Mouse (Mus musculus): ENCODE results near the gene Efemp2. TPM values are rescaled to one million over a fixed set of nuclear protein-coding genes. Genes with fewer than 3 reads are reported as not detected.

Efemp2 gene
- polyA plus RNA-seq, 1 experiment: 0.04 TPM

DNA sequence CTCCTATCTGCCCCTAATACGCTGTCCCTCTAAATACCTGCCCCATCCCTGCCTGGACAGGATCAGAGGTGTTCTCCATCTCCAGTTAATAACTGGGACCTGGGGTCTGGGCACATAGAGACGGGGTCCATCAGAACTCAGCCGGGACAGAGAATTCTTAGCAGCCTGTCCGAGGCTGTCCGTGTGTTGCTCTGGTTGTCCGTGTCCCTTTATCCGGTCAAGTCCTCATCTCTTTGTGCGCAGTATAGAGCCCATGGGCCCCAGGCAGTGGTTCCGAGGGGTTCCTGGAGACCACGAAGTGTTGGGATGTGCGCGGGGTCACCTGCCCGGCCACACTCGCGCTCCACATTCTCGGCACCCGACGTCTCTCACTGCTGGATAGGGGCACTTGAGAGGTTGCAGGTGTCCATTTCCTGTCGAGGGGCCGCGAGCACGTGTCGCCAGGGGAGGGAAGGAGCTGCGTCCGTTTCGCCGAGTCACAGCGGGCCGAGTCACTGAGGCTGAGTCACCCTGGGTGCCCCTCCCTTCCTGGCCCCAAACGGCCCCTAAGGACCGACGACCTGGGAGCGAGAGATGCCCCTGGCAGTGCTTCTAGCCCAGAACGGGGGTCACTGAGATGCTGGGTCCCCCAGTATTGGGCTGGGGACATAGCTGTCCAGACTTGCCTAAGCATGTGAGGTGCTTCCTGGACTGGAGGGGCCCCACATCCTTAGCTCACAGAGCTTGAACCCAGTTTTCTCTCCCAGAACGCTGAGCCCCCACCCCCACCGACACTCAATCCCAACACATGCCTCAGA, 25.2 kb upstream of the Efemp2 start:
- Histone ChIP-seq H3K36me3 (ENCODE audit: control insufficient read depth) (no peaks in the 10 kb centered on the region), H3K4me3 (replicated peaks) (peak overlapping the region; percentile 61), H3K9me3 (ENCODE audit: control insufficient read depth, low read length) (peaks cover 9% of the 10 kb centered on the region), H3K27me3 (ENCODE audit: control insufficient read depth) (peaks cover 72% of the 10 kb centered on the region), H3K4me1 (ENCODE audit: control insufficient read depth) (peaks cover 22% of the 10 kb centered on the region)
- TF ChIP-seq GATA1 (IDR thresholded peaks at IDR 0.05; ENCODE audit: low read length) (no peak), TAL1 (IDR thresholded peaks at IDR 0.05; ENCODE audit: low read length) (no peak)

DNA sequence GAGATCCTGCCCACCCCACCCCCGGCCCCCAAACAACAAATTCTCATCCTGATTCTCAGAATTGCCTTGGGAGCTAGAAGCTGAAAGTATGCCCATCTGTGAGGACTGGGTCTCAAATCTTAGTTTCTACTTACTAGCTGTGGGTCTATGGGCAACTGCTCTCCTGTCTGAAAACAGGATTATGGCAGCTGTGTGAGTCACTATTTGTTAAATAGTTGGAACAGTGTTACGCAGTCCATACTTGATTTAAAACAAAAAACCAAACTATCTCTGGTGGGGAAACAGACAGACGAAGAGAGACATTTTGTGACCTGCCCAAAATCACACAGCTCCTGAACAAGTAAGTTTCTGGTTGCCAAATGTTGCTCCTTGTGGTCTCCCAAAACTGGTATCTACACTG, 24.1 kb upstream of the Efemp2 start:
- peaks cover 9% of the 10 kb centered on the region for H3K9me3 ChIP-seq (ENCODE audit: control insufficient read depth, low read length)
- H3K4me3 ChIP-seq (replicated peaks): no peak overlapping the region
- H3K4me1 ChIP-seq (ENCODE audit: control insufficient read depth): peaks cover 23% of the 10 kb centered on the region
- no peak for TF ChIP-seq GATA1 (IDR thresholded peaks at IDR 0.05; ENCODE audit: low read length)
- no peak for TF ChIP-seq TAL1 (IDR thresholded peaks at IDR 0.05; ENCODE audit: low read length)
- peaks cover 64% of the 10 kb centered on the region for H3K27me3 ChIP-seq (ENCODE audit: control insufficient read depth)
- H3K36me3 ChIP-seq (ENCODE audit: control insufficient read depth): peaks cover 2% of the 10 kb centered on the region

DNA sequence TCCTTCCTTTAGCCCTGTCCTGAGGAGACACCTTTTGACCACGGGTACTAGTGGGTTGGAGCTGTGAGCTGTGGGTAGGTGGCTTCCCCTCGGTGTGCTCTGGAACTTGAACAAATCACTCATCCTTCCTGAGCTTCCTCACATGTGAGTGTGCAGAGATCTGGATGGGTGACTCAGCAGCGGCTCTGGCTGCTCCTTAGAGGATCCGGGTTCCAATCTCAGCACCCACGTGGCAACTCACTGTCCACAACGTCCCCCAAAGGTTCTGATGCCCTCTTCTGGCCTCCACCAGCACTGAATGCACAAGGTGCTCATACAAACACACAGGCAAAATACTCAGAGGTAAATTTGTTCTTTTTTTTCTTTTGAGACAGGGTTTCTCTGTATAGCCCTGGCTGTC, 22.0 kb upstream of the Efemp2 start:
- H3K4me1 ChIP-seq (ENCODE audit: control insufficient read depth): peaks cover 42% of the 10 kb centered on the region
- peaks cover 7% of the 10 kb centered on the region for H3K36me3 ChIP-seq (ENCODE audit: control insufficient read depth)
- H3K4me3 ChIP-seq (replicated peaks): no peak overlapping the region
- TF ChIP-seq GATA1 (IDR thresholded peaks at IDR 0.05; ENCODE audit: low read length) (no peak), TAL1 (IDR thresholded peaks at IDR 0.05; ENCODE audit: low read length) (no peak)
- peaks cover 9% of the 10 kb centered on the region for H3K9me3 ChIP-seq (ENCODE audit: control insufficient read depth, low read length)
- peaks cover 50% of the 10 kb centered on the region for H3K27me3 ChIP-seq (ENCODE audit: control insufficient read depth)

DNA sequence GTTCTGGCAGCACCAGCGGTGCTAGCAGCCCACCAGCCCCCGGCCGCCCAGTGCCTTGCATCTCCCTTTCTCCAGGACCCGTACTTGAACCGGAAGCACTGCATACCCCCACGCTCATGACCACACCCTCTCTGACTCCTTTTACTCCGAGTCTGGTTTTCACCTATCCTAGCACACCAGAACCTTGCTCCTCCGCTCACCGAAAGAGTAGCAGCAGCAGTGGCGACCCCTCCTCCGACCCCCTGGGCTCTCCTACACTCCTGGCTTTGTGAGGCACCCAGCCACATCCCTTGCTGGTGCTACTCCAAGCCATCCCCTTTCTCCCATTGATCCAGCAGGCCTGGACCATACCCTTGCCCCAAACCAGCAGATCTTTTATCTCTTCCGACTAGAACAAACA, 18.7 kb upstream of the Efemp2 start:
- peaks cover 7% of the 10 kb centered on the region for H3K36me3 ChIP-seq (ENCODE audit: control insufficient read depth)
- H3K9me3 ChIP-seq (ENCODE audit: control insufficient read depth, low read length): no peaks in the 10 kb centered on the region
- H3K4me3 ChIP-seq (replicated peaks): no peak overlapping the region
- peaks cover 50% of the 10 kb centered on the region for H3K4me1 ChIP-seq (ENCODE audit: control insufficient read depth)
- H3K27me3 ChIP-seq (ENCODE audit: control insufficient read depth): peaks cover 20% of the 10 kb centered on the region
- TF ChIP-seq GATA1 (IDR thresholded peaks at IDR 0.05; ENCODE audit: low read length) (no peak), TAL1 (IDR thresholded peaks at IDR 0.05; ENCODE audit: low read length) (no peak)

- TF ChIP-seq GATA1 (IDR thresholded peaks at IDR 0.05; ENCODE audit: low read length) (no peak), TAL1 (IDR thresholded peaks at IDR 0.05; ENCODE audit: low read length) (no peak)
- Histone ChIP-seq H3K36me3 (ENCODE audit: control insufficient read depth) (peaks cover 7% of the 10 kb centered on the region), H3K27me3 (ENCODE audit: control insufficient read depth) (peaks cover 15% of the 10 kb centered on the region), H3K4me3 (replicated peaks) (no peak overlapping the region), H3K9me3 (ENCODE audit: control insufficient read depth, low read length) (no peaks in the 10 kb centered on the region), H3K4me1 (ENCODE audit: control insufficient read depth) (peaks cover 54% of the 10 kb centered on the region)
Measured at GRCm38 (mm10) chr19:5455568-5455967, 18.2 kb upstream of the Efemp2 start.

DNA sequence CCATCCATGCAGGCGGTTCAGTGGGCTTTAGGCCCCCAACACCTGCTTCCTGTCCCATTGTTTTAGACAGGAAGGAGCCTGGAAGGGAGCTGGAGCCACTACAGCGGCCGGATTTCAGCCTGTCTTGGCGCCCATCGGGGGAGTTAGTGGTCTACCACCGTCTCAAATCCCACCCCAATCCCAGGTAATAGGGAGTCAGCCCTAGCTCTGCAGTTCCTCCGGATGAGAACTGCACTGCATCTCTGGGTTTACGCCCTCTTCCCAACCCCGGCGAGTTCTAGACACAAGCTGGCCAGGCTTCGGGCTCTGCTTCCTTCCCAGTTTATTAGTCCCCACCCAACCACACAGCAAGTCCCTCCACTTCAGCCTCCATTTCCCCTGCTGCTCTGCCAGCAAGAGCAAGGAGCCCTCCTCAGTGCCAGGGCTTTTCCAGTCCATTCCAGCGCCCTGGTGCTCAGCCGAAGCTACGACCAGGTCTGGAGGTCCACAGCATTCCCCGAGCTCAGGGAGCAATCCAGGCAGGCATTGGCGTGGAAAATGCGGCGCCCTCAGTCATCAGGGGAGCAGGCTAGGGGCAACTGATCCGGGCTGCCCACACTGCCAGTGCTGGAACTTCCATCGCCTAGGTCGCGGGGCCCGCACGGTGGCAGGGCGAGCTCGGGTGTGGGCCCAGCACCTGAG, 17.4 kb upstream of the Efemp2 start:
- peaks cover 62% of the 10 kb centered on the region for H3K4me1 ChIP-seq (ENCODE audit: control insufficient read depth)

DNA sequence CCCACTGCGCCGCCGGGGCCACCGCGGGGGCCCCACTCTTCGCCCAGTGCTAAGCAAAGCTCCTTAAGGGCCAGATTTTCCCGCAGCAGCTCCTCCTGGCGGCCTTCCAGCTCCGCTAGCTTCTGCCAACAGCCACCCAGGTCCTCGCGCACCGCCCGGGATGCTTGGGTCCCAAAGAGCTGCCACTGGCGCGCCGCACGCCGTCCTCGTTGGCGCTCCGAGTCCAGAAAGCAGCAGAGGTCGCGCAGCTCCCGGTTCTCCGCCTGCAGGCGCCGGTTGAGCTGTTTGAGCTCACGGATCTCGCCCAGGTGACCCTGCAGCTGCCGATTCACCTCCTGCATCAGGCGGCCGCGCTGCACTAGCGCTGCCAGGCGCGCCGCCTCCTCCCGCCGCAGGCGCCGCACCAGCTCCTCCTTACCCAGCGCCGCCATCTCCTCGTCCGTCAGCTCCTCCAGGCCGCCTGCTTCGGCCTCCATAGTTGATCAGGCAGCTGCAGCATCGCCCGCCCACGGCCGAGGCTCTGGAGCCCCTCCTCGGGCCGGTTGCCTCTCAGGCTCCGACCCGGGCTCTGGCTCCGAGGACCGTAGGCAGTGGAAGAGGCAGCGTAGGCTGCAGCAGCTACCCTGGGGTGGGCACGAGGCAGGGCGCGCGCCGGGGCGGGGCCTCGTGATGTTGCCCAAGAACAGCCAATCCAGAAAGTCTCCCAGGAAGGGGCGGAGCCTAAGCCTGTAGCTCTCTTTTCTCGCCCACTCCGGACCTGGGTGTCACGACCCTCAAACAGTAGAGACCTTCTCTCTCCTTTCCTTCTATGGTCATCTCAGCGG, 16.6 kb upstream of the Efemp2 start:
- peaks cover 10% of the 10 kb centered on the region for H3K27me3 ChIP-seq (ENCODE audit: control insufficient read depth)
- H3K4me3 ChIP-seq (replicated peaks): peak overlapping the region; percentile 76
- H3K9me3 ChIP-seq (ENCODE audit: control insufficient read depth, low read length): no peaks in the 10 kb centered on the region
- TF ChIP-seq TAL1 (IDR thresholded peaks at IDR 0.05; ENCODE audit: low read length) (no peak), GATA1 (IDR thresholded peaks at IDR 0.05; ENCODE audit: low read length) (no peak)
- peaks cover 7% of the 10 kb centered on the region for H3K36me3 ChIP-seq (ENCODE audit: control insufficient read depth)
- peaks cover 65% of the 10 kb centered on the region for H3K4me1 ChIP-seq (ENCODE audit: control insufficient read depth)

More for the DNA sequence above, 17.4 kb upstream of the Efemp2 start:
- no peaks in the 10 kb centered on the region for H3K9me3 ChIP-seq (ENCODE audit: control insufficient read depth, low read length)
- peak overlapping the region; percentile 76 for H3K4me3 ChIP-seq (replicated peaks)
- no peak for TF ChIP-seq GATA1 (IDR thresholded peaks at IDR 0.05; ENCODE audit: low read length)
- TF ChIP-seq TAL1 (IDR thresholded peaks at IDR 0.05; ENCODE audit: low read length): no peak
- H3K36me3 ChIP-seq (ENCODE audit: control insufficient read depth): peaks cover 7% of the 10 kb centered on the region
- peaks cover 10% of the 10 kb centered on the region for H3K27me3 ChIP-seq (ENCODE audit: control insufficient read depth)

- TF ChIP-seq TAL1 (IDR thresholded peaks at IDR 0.05; ENCODE audit: low read length) (no peak), GATA1 (IDR thresholded peaks at IDR 0.05; ENCODE audit: low read length) (no peak)
- peaks cover 68% of the 10 kb centered on the region for H3K4me1 ChIP-seq (ENCODE audit: control insufficient read depth)
- H3K4me3 ChIP-seq (replicated peaks): peak within 1 kb of the TSS; percentile 76
- no peaks in the 10 kb centered on the region for H3K9me3 ChIP-seq (ENCODE audit: control insufficient read depth, low read length)
- H3K27me3 ChIP-seq (ENCODE audit: control insufficient read depth): peaks cover 10% of the 10 kb centered on the region
- peaks cover 14% of the 10 kb centered on the region for H3K36me3 ChIP-seq (ENCODE audit: control insufficient read depth)
Measured at GRCm38 (mm10) chr19:5457746-5458442, 15.9 kb upstream of the Efemp2 start, which contains the start of gene Ccdc85b. Ccdc85b (minus strand) TSS chr19:5457894.

Measured in erythroblast, embryonic 14.5 days (primary cell).